Mouse (Mus musculus): Measurements from ENCODE around the gene Map3k13.

The Map3k13 gene

GRCm38 (mm10) chr16:21852374-21852773, 58.2 kb downstream of the Map3k13 start:
- DNase-seq (ENCODE audit: low spot score) = no peak

- DNase-seq (ENCODE audit: low spot score) = no peak
These were observed 59.3 kb downstream of the Map3k13 start for GRCm38 (mm10) chr16:21853446-21853941.

GRCm38 (mm10) chr16:21854589-21855284, 60.6 kb downstream of the Map3k13 start:
- no peak for DNase-seq (ENCODE audit: low spot score)

GRCm38 (mm10) chr16:21856134-21856533, 62.0 kb downstream of the Map3k13 start:
- no peak for DNase-seq (ENCODE audit: low spot score)

- no peak for DNase-seq (ENCODE audit: low spot score)
These were observed 63.0 kb downstream of the Map3k13 start for GRCm38 (mm10) chr16:21857126-21857644.

GRCm38 (mm10) chr16:21858163-21858562, 64.0 kb downstream of the Map3k13 start:
- DNase-seq (ENCODE audit: low spot score) = no peak

GRCm38 (mm10) chr16:21858882-21859281, 64.7 kb downstream of the Map3k13 start:
- no peak for DNase-seq (ENCODE audit: low spot score)

GRCm38 (mm10) chr16:21862448-21862847, 68.3 kb downstream of the Map3k13 start:
- DNase-seq (ENCODE audit: low spot score) = no peak

GRCm38 (mm10) chr16:21865250-21865982, 71.3 kb downstream of the Map3k13 start:
- no peak for DNase-seq (ENCODE audit: low spot score)

- DNase-seq (ENCODE audit: low spot score) = no peak
These were observed 71.9 kb downstream of the Map3k13 start for GRCm38 (mm10) chr16:21865983-21866575.

GRCm38 (mm10) chr16:21867727-21868126, 73.6 kb downstream of the Map3k13 start:
- DNase-seq (ENCODE audit: low spot score) = no peak

GRCm38 (mm10) chr16:21868651-21869050, 74.5 kb downstream of the Map3k13 start:
- no peak for DNase-seq (ENCODE audit: low spot score)

- no peak for DNase-seq (ENCODE audit: low spot score)
These were observed 75.7 kb downstream of the Map3k13 start for GRCm38 (mm10) chr16:21869879-21870278.

- no peak for DNase-seq (ENCODE audit: low spot score)
These were observed 83.6 kb downstream of the Map3k13 start for GRCm38 (mm10) chr16:21877735-21878134.

- no peak for DNase-seq (ENCODE audit: low spot score)
These were observed 84.7 kb downstream of the Map3k13 start for GRCm38 (mm10) chr16:21878834-21879233.

- no peak for DNase-seq (ENCODE audit: low spot score)
These were observed 87.0 kb downstream of the Map3k13 start for GRCm38 (mm10) chr16:21881181-21881580.

- no peak for DNase-seq (ENCODE audit: low spot score)
These were observed 87.6 kb downstream of the Map3k13 start for GRCm38 (mm10) chr16:21881582-21882259.

GRCm38 (mm10) chr16:21887601-21888000, 93.5 kb downstream of the Map3k13 start:
- DNase-seq (ENCODE audit: low spot score) = no peak

GRCm38 (mm10) chr16:21893890-21894289, 99.7 kb downstream of the Map3k13 start:
- DNase-seq (ENCODE audit: low spot score) = no peak

GRCm38 (mm10) chr16:21901286-21901685, 107.1 kb downstream of the Map3k13 start:
- DNase-seq (ENCODE audit: low spot score) = no peak

GRCm38 (mm10) chr16:21904636-21905035, 110.5 kb downstream of the Map3k13 start:
- DNase-seq (ENCODE audit: low spot score) = no peak

GRCm38 (mm10) chr16:21905996-21906395, 111.8 kb downstream of the Map3k13 start:
- DNase-seq (ENCODE audit: low spot score) = no peak
